Mouse (Mus musculus): ENCODE data around the gene Ptprk.

The Ptprk gene

DNA sequence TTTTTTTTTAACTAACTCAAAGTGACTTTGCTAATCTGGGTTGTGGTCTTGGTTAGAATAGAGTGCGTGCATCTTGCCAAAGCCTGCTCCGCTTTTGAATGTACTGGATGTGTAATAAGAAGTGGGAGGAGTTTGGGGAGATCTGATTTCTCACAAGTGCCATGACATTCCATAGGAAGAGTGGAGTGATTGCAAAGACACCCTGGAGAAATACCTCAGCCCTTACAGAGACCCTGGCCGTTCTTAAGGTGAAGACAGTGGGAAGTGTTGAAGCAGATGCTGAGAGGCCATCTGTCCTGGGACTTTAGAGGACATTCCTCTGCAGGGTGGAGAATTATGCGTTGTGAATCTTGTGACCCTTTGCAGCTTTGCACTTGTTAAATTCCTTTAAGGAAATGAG lies 110.7 kb downstream of the Ptprk start:
- DNase-seq (ENCODE audit: low read depth, low spot score) = no peak

DNA sequence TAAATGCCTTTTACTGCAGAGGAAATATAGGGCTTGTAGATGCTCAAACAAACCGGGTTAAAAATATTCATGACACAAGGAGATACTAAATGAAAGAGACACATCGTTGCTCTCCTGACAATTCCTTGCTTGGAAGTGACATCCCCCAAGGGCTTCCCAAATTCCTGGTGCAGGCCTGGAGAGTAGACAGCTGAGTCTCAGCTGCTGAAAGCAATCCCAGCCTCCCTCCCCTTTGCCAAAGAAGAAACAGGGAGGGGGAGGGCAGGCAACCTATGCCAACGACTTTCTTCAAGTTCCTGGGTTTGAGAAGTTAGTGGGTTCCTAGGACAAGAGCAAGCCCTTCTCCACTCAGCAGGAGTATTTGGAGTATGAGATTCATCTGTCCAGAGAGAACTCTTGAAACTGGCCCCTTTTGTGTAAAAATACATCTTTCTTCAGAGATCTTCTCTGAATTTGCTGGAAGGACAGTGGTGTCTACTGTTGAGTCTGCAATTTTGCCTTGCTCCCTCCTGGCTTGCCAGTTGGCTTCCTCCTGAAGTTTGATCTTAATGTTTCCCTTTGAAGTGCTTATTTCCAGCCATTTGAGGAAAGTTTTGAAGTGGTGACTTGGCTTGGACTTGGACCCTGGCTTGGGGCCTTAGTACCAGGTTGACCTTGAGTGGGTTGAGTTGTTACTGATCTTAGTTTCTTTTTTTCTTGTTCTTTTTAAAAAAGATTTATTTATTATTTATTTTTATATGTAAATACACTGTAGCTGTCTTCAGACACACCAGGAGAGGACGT lies 111.6 kb downstream of the Ptprk start:
- DNase-seq (ENCODE audit: low read depth, low spot score) = no peak

DNA sequence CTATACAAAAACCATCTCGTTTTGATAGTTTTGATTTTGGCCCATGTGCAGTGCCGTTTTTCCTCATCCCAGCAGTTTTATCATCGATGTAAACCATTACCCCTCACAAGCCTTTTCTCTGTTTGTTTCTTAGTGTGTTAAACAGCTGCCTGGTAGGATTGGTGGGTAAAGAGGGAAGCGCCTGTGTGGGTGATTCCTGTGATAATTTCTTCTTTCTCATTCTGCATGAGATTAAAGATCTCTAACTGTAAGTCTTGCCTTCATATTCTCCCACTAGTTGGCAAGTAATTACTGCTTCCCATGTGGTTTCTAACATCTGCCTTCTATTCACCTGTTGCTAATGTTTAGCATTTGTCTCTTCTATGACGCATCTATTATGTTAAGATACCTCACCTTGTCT lies 116.8 kb downstream of the Ptprk start:
- no peak for DNase-seq (ENCODE audit: low read depth, low spot score)

GRCm38 (mm10) chr10:28193630-28194029 lies 119.0 kb downstream of the Ptprk start:
- DNase-seq (ENCODE audit: low read depth, low spot score) = no peak

DNA sequence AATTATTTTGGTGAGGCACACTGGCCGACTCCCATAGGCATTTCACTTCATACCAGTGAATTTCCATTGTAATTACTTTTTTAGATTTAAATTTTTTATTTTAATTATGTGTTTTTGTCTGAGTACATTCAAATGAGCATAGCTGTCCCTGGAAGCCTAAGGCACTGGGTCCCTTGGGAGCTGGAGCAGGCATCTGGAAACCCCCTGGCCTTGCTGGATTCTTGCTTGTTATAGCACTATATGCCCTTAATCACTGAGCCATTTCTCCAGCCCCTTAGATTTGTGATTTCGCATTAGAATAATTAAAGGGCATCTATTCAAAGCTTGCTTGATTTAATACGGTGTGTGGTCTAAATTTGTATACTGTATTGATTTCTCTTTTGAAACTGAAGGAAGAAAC lies 126.0 kb downstream of the Ptprk start:
- no peak for DNase-seq (ENCODE audit: low read depth, low spot score)

GRCm38 (mm10) chr10:28209394-28209793 lies 134.8 kb downstream of the Ptprk start:
- DNase-seq (ENCODE audit: low read depth, low spot score) = no peak

DNA sequence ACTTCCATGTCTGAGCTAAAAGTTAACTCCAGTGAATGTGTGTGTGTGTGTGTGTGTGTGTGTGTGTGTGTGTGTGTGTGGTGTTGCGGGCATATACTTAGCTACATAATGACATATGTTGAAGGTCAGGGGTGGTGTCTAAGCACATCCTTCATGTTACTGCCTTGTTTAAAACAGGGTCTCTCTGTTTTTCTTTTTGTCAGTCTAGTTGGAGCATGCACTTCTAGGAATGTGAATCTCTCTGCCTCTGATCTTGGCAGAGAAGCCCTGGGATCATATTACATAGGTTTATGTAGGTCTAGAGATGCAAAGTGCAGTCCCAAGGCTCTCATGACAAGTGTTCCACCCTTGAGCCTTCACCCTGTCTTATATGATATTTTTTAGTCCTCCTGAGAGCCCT lies 137.5 kb downstream of the Ptprk start:
- DNase-seq (ENCODE audit: low read depth, low spot score) = no peak

- no peak for DNase-seq (ENCODE audit: low read depth, low spot score)
Measured at GRCm38 (mm10) chr10:28215153-28215552, 140.5 kb downstream of the Ptprk start.

DNA sequence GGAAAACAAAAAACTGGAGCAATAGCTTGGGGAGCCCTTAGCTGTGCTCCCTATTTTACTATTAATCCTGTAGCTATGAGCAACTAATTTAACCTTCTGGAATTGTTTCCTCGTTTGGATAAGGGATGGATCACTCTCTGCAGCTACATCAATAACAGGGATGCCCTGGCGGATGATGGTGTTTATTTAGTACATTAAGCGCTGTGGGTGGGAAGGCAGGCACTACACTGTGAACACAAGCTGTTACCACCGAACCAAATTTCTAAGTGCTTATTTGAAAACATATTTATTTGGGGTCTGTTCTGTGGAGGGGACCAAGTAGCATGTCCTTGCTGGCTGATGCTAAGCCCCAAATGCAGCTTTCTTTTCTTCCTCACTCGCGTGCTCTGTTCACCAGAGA lies 149.0 kb downstream of the Ptprk start:
- no peak for DNase-seq (ENCODE audit: low read depth, low spot score)

DNA sequence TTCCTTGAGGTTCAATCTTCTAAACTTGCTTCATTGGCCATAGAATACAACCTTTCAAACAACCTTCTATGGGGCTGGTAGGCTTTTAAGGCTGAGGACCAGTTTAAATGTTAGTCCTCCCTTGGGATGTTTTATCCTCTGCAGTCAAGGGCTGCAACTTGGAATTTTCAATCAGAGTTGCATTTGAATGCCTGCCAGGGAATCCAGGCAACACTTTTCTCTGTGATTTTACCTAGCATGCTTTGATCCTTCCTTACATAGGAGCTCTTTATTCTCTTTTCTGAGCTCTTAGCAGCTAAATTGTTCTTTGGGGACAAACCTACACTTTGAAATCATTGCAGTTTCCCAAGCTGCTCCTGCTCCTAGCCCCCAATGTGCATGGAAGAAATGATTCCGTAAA lies 149.8 kb downstream of the Ptprk start:
- DNase-seq (ENCODE audit: low read depth, low spot score) = no peak

DNA sequence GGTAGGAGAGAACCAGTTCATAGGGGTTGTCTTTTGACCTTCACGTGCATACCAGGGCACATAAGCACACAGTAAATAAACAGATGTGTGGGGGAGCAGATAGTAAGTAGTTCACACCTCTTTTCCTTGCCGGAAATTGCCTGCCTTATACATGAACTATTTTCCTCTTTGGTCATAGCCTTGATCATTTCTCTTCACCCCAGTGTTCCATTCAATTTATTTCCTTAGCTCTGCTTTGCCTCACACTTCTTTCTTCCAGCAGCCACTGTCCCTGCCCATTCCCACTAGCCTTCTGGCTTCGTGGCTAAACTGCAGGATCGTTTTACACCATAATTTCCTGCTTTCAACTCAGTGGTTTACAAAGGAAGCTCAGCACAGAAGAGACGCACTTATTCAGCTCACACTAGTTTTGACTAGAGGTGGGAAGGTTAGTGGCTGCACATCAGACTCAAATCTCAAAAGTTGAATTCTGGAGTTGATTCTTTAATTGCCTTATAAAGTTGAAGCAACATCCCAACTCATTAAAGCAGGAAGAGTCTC lies 151.0 kb downstream of the Ptprk start:
- no peak for DNase-seq (ENCODE audit: low read depth, low spot score)

DNA sequence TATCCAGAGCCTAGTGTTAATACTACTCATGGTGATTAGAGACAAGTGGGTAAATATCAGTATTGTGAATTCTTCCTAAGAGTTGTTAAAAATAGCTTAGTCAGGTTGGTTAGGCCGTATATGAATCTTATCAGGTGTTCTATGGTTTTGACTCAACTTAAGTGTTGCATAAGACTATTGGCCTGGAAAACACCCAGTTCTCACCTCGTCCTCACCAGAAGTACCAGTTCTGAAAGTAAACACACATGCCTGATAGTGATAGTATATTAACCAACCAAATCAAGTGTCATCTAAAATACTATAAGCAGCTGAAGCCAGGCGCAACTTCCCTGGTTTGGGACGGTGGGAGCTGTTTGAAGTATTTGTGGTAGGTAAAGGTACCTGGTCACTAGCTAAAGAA lies 153.1 kb downstream of the Ptprk start:
- no peak for DNase-seq (ENCODE audit: low read depth, low spot score)

GRCm38 (mm10) chr10:28228208-28228607 lies 153.6 kb downstream of the Ptprk start:
- DNase-seq (ENCODE audit: low read depth, low spot score) = no peak

- DNase-seq (ENCODE audit: low read depth, low spot score) = no peak
Measured at GRCm38 (mm10) chr10:28232273-28233167, 157.9 kb downstream of the Ptprk start.

- DNase-seq (ENCODE audit: low read depth, low spot score) = no peak
Measured at GRCm38 (mm10) chr10:28249047-28249446, 174.4 kb downstream of the Ptprk start.

- DNase-seq (ENCODE audit: low read depth, low spot score) = no peak
Measured at GRCm38 (mm10) chr10:28251385-28251784, 176.8 kb downstream of the Ptprk start.

DNA sequence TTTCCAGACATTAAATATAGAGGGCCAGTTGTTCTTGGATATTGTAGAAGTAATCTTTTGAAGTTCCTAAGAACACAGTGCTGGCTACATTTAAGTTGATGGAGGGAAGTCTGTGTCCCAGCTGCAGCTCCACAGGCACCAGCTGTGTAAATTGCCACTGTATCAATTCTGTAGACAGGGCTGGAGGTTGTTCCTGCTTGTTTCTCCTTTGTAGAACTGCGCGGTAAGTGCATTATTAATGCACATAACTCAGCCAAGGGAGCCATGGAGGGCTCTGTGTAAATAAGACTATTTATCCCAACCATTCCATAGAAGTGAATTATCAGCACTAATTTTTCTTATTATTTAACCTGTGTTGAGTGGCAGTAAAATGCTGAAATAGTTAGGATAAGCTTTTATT lies 186.0 kb downstream of the Ptprk start:
- DNase-seq (ENCODE audit: low read depth, low spot score) = no peak

- no peak for DNase-seq (ENCODE audit: low read depth, low spot score)
Measured at GRCm38 (mm10) chr10:28262159-28262558, 187.5 kb downstream of the Ptprk start.

GRCm38 (mm10) chr10:28263546-28263945 lies 188.9 kb downstream of the Ptprk start:
- DNase-seq (ENCODE audit: low read depth, low spot score) = no peak

DNA sequence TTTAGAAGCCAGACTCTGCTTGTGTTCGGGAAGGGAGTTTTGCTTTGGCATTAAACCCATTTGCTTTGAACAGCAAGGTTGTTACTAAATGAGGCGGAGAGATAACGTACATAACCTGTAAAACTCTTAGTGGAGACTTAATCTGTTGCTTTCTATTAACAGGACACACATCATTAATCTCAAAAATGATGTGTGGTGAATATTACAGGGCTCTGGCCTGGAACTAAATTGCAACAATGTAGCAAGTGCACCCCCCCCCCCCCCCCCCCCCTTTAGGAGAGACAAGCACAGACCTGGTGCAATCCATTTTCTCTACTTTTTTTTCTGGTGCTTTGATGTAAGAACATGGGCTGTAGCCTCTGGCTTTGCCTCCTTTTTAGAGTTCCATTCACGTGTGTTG lies 195.7 kb downstream of the Ptprk start:
- no peak for DNase-seq (ENCODE audit: low read depth, low spot score)

- DNase-seq (ENCODE audit: low read depth, low spot score) = no peak
Measured at GRCm38 (mm10) chr10:28271729-28272606, 197.3 kb downstream of the Ptprk start.

DNA sequence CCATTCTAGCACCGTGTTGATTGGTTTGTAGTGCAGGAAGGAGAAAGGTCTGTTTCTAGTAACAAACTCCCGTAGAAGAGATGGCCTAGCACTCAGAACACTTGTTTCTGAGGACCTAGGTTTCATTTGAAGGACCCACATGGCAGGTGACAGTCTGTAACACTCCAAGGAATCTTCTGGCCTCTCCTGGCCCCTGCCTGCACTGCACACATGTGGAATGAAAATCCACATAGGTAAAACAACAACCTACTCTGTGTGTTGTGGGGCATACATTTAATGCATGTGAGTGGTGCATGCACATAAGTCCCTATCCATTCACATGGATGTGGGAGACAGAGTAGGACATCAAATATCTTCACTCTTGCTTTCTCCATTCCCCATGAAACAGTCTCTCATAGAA lies 204.1 kb downstream of the Ptprk start:
- no peak for DNase-seq (ENCODE audit: low read depth, low spot score)

Data from CD4-positive helper T cell, adult 2 months (primary cell).